Mouse (Mus musculus) bone marrow macrophage, adult 2 months (primary cell): ENCODE data around the gene Rab27a. TPM values are rescaled to one million over a fixed set of nuclear protein-coding genes. Genes with fewer than 3 reads are reported as not detected.

ENCODE experiments used
- H3K27ac ChIP-seq: 2 replicates; pipeline ENCODE4 v1.5.1; 2012; ENCODE audit warnings: low read depth, low read length; ENCODE audit not compliant: insufficient read depth
- H3K4me1 ChIP-seq: 2 replicates; pipeline ENCODE4 v1.6.1; 2012; ENCODE audit warnings: low read length; ENCODE audit not compliant: control insufficient read depth, insufficient read depth
- H3K4me3 ChIP-seq: 2 replicates; pipeline ENCODE4 v1.5.1; 2012; ENCODE audit warnings: mild to moderate bottlenecking, low read length, moderate library complexity; ENCODE audit not compliant: insufficient read depth
- CTCF ChIP-seq: IDR thresholded peaks from 2 replicates; pipeline ENCODE4 v1.5.1; 2012; ENCODE audit warnings: low read depth, mild to moderate bottlenecking, low read length, moderate library complexity
- POLR2A ChIP-seq: IDR thresholded peaks from 2 replicates; pipeline ENCODE4 v1.6.1; 2012; ENCODE audit warnings: mild to moderate bottlenecking, low read depth, low read length, borderline replicate concordance
- polyA plus RNA-seq: library from polyadenylated mRNA; stranded (reverse); fragments of >200 nt; gene quantifications from 2 replicates; pipeline ENCODE4 v1.2.4, GENCODE M21; 2012; ENCODE audit not compliant: missing spikeins, insufficient read depth, insufficient read length

Rab27a gene
- polyA plus RNA-seq, 1 experiment = 3.0 TPM

- no peak for TF ChIP-seq CTCF
- no peak for TF ChIP-seq POLR2A
- Histone ChIP-seq H3K27ac (peak overlapping the region; percentile 7; the same call in 1 of the 2 replicates), H3K4me3 (no peak overlapping the region), H3K4me1 (peaks cover 30% of the 10 kb centered on the region)
Observed at GRCm38 (mm10) chr9:73085845-73086244, 41.2 kb downstream of the Rab27a start.

DNA sequence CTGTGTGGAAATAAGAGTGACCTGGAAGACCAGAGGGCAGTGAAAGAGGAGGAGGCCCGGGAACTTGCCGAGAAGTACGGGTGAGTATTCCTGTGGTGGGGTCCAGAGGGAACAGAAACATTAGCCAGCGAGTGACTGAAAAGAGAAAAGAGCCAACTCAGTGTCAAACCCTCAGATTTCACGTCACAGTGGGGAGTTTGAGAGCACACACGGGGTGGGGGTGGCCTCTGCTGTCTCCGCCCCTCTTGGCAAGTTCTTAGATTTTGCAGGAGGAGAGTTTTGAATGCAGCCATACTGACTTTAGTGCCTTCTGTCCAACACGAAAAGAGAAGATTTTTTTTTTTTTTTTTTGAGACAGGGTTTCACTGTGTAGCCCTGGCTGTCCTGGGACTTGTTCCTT, 42.5 kb downstream of the Rab27a start:
- TF ChIP-seq CTCF = no peak
- no peak for TF ChIP-seq POLR2A
- peaks cover 30% of the 10 kb centered on the region for H3K4me1 ChIP-seq
- no peak overlapping the region for H3K4me3 ChIP-seq
- no peak overlapping the region for H3K27ac ChIP-seq

- Histone ChIP-seq H3K4me3 (no peak overlapping the region), H3K4me1 (peaks cover 30% of the 10 kb centered on the region), H3K27ac (no peak overlapping the region)
- no peak for TF ChIP-seq POLR2A
- no peak for TF ChIP-seq CTCF
Observed at GRCm38 (mm10) chr9:73087581-73087980, 42.9 kb downstream of the Rab27a start.

DNA sequence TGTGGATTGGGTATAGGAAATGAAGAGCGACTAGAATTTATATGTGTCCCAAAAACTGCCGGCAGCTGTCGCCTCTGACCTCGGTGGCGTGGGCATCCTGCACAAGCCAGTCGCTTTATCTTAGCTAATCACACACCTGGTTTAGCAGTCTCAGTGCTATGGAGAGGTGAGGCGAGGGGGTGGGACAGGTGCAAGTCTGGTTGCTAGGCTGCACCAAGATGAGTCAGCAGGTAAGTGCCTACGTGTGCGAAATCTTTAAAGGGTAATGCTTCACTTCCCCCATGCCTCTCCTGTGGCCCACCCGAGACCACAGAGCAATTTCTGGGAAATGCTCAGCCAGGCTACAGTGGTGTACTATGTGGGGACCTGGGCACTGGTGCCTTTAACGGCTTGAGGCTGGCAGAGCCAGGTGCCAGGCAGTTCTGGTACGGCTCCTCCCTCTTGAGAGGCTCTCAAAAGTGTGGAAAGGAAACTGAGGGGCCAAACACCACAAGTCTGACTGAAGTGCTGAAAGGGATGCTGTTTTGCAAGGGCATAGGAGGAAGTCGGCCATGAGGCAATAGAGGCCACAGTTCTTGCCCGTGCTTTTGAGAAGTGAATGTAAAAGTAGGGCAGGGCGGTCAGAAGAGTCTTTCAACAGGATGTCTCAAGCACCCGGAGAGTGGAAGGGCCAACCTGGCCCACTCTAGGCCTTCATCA, 44.7 kb downstream of the Rab27a start:
- no peak overlapping the region for H3K4me3 ChIP-seq
- TF ChIP-seq POLR2A (no peak), CTCF (no peak)
- peaks cover 30% of the 10 kb centered on the region for H3K4me1 ChIP-seq
- H3K27ac ChIP-seq = peak overlapping the region; percentile 51

DNA sequence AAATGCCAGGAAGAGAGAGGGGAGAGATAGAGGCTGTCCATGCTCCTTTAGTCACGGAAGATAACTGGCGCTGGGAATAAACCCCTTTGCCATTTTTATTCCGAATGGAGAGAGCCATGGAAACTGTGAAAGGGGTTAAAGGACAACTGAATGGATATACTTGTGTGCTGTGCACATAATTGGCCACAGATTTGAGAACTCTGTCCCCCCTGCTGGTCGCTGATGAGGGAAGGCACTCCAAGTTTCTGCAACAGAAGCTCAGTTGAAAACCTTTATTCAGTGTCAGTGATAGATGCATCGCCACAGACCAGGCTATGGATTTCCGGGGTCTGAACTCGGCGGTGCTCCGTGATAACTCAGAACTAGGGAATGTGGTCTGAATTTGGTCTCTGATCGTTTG, 45.5 kb downstream of the Rab27a start:
- Histone ChIP-seq H3K4me1 (peaks cover 30% of the 10 kb centered on the region), H3K27ac (peak overlapping the region; percentile 36), H3K4me3 (no peak overlapping the region)
- TF ChIP-seq CTCF (no peak), POLR2A (no peak)

DNA sequence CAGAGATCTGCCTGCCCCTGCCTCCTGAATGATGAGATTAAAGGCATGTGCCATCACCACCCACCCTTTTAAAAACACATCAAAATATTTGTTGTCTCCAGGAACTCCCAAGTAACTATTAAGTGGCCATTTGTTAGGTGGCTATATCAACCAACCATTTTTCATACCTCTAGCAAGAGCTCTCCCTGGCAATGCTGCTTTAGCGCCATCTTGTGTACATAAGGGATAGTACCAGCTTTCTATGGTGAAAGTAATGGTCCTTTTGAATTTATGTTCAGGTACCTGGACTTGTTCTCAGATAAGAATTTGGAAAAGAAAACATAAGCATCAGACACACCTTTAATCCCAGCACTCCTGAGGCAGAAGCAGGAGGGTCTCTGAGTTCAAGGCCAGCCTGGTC, 47.1 kb downstream of the Rab27a start:
- TF ChIP-seq CTCF = no peak
- TF ChIP-seq POLR2A = no peak

GRCm38 (mm10) chr9:73094580-73094979, 49.9 kb downstream of the Rab27a start:
- TF ChIP-seq CTCF = no peak
- TF ChIP-seq POLR2A = no peak
- Histone ChIP-seq H3K27ac (no peak overlapping the region), H3K4me1 (peaks cover 6% of the 10 kb centered on the region), H3K4me3 (no peak overlapping the region)

More for the DNA sequence above, 47.1 kb downstream of the Rab27a start:
- H3K4me1 ChIP-seq = peaks cover 17% of the 10 kb centered on the region
- H3K27ac ChIP-seq = no peak overlapping the region
- H3K4me3 ChIP-seq = no peak overlapping the region

- TF ChIP-seq POLR2A (no peak), CTCF (no peak)
- Histone ChIP-seq H3K27ac (no peak overlapping the region), H3K4me3 (no peak overlapping the region), H3K4me1 (no peaks in the 10 kb centered on the region)
Observed at GRCm38 (mm10) chr9:73097898-73098297, 53.2 kb downstream of the Rab27a start.

DNA sequence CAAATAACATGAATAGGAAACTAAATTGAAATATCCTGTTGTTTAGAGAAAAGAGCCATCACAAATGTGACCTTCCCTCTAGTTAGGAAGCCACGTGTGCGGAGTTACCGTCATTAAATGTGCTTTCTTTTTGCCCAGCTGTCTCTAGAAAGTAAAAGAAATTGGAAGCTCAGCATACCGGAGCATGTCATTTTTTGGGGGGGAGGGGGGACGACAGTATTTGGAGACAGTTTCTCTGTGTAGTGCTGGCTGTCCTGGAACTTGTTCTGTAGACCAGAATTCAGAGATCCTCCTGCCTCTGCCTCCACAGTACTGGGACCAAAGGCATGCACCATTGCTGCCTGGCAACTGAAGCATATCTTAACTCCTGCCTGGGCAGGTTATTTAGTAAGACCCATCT, 56.9 kb downstream of the Rab27a start, which contains the start of gene Khdc3:
TSS of gene Khdc3 (plus strand) at position 301 of the 400 bp plus-strand sequence.
- Histone ChIP-seq H3K4me1 (no peaks in the 10 kb centered on the region; the same call in 1 of the 2 replicates), H3K4me3 (no peak within 1 kb of the TSS), H3K27ac (no peak within 1 kb of the TSS)
- TF ChIP-seq CTCF (no peak), POLR2A (no peak)

- TF ChIP-seq POLR2A (no peak), CTCF (no peak)
- peaks cover 2% of the 10 kb centered on the region; the same call in 1 of the 2 replicates for H3K4me1 ChIP-seq
- no peak within 1 kb of the TSS for H3K4me3 ChIP-seq
- H3K27ac ChIP-seq = no peak within 1 kb of the TSS
Observed at GRCm38 (mm10) chr9:73102181-73102580, 57.5 kb downstream of the Rab27a start, which contains the start of gene Gm20509. Gene Gm20509 (plus strand): TSS chr9:73102470.
